Mouse (Mus musculus) CD4-positive helper T cell, adult 2 months (primary cell): ENCODE measurements around the gene Rbm18.

Experiments used
- DNase-seq: peaks from one replicate; pipeline ENCODE4 v3.0.0-alpha.2; 2012; ENCODE audit warnings: low read depth, missing footprints, low spot score

Gene Rbm18

DNA sequence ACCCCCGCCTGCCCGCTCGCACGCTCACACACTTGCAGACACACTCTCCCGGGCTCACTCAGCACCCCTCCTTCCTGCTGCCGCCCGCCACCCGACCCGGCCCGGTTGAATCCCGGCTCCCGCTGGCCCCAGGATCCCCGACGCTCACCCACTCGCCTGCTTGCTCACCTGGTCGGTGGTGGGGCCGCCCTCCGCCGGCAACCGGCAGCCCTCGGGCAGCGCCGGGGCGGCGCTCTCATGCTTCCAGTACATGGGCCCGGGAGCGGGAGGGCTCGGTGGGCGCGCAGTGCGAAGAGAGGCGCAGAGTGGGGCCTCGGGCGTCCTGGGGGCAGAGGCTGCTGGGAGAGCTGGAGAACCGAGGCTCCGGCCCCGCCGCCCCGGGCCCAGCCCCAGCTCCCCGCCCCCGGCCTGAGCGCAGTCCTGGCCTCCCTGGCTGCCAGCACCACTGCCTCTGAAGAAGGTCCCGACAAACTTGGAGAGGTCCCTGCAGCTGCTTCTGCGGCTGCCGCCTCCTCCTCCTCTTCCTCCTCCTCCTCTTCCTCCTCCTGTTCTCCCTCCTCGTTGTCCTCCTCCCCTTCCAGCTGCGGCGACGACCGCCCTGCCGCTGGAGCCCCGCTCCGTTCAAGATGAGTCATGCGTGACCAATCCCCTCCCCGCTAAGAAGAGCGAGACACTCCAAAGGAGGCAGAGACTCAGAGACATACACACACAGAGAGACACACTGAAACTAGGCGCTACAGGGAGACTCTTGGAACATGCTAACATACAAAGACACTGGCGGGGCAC, 31.4 kb downstream of the Rbm18 start, which contains the start of gene Lhx6:
Gene Lhx6 (minus strand): TSS at position 453 of the 786 bp plus-strand sequence.
- no peak for DNase-seq

DNA sequence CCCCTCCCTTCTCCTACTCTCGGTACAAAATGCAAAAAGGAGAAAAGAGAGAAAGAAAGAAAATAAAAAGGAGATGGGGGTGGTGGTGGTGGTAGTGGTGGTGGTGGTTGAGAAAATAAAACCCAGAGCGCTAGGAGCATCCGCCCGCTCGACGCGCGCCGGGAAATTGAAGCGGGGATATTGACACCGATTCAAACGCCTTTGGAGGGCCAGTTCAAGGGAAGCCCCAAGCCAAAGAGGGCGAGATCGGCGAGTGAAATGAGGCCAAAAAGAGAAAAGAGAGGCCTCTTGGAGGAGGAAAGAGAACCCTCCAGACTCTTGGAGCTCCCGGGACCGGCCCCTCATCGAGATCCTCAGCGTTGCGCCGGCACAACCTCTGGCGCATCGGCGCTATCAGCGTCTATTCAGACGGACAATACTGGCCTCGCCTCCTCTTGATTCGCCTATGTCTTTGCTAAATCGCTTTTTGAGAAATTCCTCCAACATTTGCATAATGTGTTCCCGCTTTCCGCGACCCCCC, 32.1 kb downstream of the Rbm18 start:
- no peak for DNase-seq

- no peak for DNase-seq
Measured at GRCm38 (mm10) chr2:36103555-36104367, 32.8 kb downstream of the Rbm18 start.

DNA sequence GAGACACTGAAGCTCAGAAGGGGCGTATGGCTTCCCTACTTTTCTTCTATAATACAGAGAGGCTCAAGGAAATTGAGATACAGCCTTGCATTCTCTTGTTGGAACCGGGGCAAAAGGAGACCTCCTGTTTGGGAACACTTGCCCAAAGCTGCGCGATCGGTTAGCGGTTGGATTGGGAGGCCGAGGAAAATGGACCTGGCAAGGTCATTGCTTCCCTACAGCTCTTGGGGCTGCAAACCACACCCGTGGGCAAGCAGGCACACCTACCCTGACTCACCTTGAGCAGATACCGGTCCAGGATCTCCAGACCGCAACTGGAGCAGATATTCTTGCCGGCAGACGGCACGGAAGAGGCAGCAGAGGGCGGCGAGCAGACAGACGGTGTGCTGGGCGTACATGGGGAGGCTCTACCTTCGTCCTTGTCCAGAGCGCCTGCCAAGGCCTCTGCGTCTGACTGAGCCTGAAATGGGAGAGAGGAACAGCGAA, 33.5 kb downstream of the Rbm18 start:
- DNase-seq, result no peak

- DNase-seq, result no peak
Measured at GRCm38 (mm10) chr2:36102559-36102946, 34.0 kb downstream of the Rbm18 start.

- no peak for DNase-seq
Measured at GRCm38 (mm10) chr2:36101866-36102558, 34.6 kb downstream of the Rbm18 start.

- DNase-seq, result no peak
Measured at GRCm38 (mm10) chr2:36099739-36100138, 36.8 kb downstream of the Rbm18 start.

DNA sequence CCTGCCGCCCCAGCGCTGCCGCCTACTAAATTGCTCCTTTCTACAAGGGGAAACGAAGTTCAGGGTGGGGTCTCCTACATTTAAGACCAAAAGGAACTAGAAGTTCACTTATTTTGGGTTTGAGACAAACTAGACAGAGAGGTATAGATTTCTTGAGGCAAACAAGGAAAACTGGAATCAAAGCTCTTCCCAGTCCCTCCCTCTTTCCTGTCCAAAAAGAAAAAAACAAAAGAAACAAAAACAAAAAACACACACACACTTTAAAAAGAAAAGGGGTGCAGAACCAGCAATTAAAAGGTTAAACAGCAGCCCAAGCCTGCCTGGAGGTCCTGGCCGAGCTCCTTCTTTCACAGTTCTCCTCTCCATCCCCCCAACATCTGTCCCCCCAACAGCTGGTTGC, 38.6 kb downstream of the Rbm18 start:
- DNase-seq, result no peak

DNA sequence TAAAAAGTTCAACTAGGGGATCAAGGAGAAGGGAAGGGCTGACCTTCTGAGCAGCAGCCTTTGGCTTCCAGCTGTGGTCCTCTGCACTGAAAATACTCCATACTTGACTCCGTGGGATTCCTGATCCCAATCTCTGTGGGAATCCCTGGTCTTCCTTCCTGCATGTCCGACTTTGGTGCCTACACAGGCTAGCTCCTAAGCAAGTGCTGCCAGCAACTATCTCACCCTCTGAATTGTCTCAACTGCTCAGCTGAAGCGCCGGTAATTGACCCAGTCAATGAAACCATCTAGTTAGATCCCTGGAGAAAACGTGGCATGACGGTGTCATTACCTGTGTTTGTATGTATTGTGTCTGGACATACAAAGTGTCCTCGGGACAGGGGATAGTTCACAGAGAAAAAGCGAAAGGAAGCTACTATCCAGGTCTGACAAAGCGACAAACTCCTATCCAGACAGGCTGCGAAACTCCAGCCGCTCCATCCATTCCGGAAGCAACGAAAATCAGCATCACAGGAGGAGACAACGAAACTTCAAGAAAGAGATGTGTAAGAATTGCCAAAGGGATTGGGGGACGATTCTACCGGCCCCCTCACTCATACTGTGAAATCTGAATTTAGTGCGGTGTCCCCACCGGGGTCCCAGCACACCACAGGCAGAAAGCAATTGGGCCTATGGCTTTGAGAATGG, 39.3 kb downstream of the Rbm18 start:
- DNase-seq, result no peak

- no peak for DNase-seq
Measured at GRCm38 (mm10) chr2:36093914-36094475, 42.6 kb downstream of the Rbm18 start.

DNA sequence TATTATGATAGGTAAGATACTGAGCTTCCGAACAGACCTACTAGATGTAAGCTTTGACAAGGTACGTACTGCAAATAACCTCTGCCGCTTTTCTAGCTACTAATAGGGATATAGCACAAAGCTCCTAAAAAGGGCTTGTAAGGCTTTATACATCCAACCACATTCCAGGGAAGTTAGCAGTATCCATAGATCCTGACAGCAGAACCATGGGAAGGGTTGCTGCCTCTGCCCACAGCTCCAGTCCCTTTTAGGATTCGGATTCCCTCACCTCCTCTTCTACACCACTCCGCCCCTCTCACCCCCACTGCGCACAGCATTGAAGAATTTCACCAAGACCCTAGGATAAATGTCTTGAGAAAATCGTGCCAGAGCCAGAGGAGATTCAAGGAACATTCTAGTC, 43.3 kb downstream of the Rbm18 start:
- no peak for DNase-seq

DNA sequence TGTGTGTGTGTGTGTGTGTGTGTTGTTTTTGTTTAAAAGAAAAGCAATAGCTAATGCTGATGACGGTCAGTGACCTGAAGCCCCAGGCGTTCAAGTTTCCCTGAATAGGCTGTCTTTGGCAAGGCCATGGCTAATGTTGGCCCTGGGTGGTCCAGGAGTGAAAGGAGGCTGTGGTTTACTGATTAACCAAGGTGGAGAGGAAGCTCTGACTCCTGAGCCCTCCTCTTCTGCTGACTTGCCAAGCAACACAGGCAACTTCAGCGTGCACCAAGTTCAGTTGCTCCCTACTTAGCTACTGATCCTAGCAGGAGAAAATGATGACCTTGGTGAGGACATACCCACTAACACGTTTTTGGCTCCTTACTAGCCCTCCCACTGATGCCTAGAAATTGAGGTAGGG, 43.8 kb downstream of the Rbm18 start:
- no peak for DNase-seq

- peak; percentile 46 for DNase-seq
Measured at GRCm38 (mm10) chr2:36090853-36091741, 45.5 kb downstream of the Rbm18 start.

DNA sequence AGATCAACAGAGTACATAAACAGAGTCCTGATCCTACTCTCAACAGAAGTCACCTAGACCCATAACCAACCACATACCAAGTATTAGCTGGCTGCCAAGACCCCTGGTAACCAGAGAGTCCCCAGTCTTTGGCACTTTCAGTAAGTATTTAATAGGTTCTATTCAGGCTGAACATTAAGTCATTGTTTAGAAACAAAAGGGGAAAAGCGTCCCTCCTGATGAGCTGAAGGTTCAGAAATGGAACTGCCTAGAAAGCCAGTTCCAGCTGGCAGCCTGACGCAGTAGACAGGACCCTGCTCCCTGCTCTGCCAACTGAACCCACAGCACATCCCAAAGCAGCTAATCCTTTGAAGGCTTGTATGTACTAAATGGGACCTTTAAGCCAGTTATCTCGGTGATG, 47.4 kb downstream of the Rbm18 start:
- DNase-seq, result no peak

GRCm38 (mm10) chr2:36085041-36085440, 51.5 kb downstream of the Rbm18 start:
- no peak for DNase-seq

DNA sequence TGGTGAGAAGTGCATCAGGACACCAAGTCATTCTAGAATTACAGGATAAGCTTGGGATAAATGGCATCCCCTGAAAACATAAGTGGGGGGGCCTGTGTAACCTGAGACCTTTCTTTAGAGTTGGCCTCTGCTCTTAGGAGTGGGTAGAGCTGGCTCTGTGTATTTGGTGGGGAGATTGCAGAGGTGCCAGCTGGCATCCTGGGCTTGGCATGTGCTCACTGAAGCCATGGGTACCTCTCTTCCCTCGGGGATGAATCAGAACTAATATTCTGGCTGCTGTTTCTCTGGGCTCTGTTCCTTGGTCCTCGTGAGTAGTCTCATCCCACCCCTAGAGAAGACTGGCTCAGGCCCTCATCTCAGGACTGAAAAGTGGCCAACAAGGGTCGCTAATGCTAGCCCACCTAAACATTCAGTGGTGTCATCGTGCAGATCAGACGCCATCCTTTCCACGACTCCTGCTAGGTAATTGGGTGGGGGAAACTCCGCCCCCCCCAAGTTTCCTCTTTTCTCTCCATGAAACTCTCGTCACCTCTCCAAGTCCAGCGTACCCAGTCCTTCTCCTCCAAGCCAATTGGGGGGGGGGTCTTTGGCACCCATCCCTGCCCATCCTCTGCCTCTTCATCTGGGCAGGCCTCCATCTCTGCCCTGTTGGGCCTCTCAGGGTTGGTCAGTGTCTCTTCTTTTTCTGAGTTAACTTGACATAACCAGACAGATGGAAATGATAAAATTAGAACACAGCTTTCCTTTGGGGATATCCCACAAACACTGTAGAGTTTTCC, 53.6 kb downstream of the Rbm18 start:
- DNase-seq, result no peak

DNA sequence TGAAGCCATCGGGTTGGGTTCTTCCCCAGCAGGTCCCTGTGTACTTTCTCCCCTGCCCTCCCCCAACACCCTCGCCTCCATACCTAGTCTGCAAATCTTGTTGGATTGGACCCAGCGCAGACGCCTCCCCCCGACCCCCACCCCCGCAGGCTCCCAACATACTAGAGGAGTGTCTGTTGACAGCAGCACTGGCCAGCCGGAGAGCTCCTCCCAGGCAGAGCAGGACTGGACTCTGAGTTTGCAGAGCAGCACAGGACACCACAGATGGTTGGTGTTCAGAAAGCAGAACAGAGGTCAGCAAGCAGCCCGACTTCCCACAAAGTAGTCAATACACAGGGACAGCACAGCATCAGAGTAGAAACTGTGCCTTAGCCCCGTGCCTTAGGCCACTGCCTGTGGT, 55.1 kb downstream of the Rbm18 start:
- DNase-seq, result no peak

DNA sequence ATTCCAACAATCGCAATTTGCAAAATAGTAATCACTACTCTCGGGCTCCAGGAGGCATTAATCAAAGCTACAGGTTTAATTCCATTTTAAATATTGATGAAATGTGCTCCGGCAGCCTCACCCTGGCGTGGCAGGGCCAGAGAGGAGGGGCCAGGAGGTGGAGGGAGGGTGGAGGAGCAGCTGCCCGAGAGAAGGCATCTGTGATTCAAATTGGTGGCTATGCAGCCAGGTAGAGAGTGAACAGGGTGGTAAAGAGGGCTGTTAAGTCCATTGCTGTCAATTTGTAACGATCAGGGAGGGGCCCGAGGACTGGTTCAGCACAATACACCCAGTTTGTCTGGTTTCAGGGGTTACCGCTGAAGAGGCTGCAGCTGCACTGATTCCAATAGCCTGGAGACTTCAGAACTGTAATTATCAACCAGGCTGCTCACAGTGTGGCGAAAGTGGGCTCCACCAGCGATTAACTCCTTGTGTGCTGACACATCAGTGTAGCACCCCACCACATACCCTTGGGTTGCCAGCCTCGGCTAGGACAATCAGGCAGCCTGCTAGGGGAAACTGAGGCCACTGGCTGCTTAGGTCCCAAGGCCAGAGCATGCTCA, 59.3 kb downstream of the Rbm18 start:
- DNase-seq, result no peak

DNA sequence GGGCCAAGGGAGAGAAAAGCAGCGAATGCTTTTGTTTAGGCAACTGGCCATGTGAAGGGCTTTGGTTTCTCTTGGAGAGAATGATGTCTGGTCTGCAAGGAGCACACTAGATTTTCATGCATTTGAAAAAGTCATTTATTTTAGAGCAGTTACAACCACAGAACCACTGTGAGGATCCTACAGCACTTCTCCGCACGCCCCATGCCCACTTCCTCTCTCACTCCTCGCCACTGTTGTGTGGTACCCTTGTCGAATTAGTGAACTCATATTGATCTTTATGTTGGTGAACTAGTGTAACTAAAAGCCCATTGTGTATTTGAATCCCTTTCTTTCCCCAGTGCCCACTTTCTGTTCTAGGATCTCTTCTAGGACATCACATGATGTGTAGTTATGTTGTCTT, 61.4 kb downstream of the Rbm18 start:
- no peak for DNase-seq
